Mouse (Mus musculus): ENCODE results near the gene H13.

- TF ChIP-seq CTCF (IDR thresholded peaks at IDR 0.05; ENCODE audit: control insufficient read depth, insufficient read depth, insufficient read length) (no peak), USF1 (IDR thresholded peaks at IDR 0.05; ENCODE audit: low read depth) (peak; percentile 91), MYOG (IDR thresholded peaks at IDR 0.05; ENCODE audit: control insufficient read depth, extremely low read depth, insufficient read length) (no peak), CEBPB (IDR thresholded peaks at IDR 0.05; ENCODE audit: low read depth) (peak; percentile 97)
Observed at GRCm38 (mm10) chr2:152726751-152727335, 57.6 kb downstream of the H13 start.

All from C2C12 (cell line).